Mouse (Mus musculus) layer of hippocampus, postnatal 14 days (tissue): Measurements from ENCODE around the gene Samd13. TPM values are rescaled to one million over a fixed set of nuclear protein-coding genes. Genes with fewer than 3 reads are reported as not detected.

Experiments
- DNase-seq, 2 experiments: peaks; one replicate each; pipeline ENCODE4 v3.0.0; 2021 to 2022; ENCODE audit warnings: low spot score in 2 of 2, mixed read lengths in 1 of 2
- long read RNA-seq, 2 experiments: library from polyadenylated mRNA; stranded (forward); transcript quantifications; one replicate each; pipeline ENCODE4 v2.0.0; 2021
- total RNA-seq, 2 experiments: library from RNA; stranded (reverse); gene quantifications; 2 replicates each; pipeline ENCODE4 v1.2.3; 2021

Gene Samd13
- not detected for total RNA-seq
- long read RNA-seq, experiment 1, result 0 reads
- long read RNA-seq, experiment 2, result 0 reads

- DNase-seq, result peak; percentile 37 to 41
Observed at GRCm38 (mm10) chr3:146684811-146685675, at the start of gene Samd13. Gene Samd13 (minus strand): TSS chr3:146685592.

DNA sequence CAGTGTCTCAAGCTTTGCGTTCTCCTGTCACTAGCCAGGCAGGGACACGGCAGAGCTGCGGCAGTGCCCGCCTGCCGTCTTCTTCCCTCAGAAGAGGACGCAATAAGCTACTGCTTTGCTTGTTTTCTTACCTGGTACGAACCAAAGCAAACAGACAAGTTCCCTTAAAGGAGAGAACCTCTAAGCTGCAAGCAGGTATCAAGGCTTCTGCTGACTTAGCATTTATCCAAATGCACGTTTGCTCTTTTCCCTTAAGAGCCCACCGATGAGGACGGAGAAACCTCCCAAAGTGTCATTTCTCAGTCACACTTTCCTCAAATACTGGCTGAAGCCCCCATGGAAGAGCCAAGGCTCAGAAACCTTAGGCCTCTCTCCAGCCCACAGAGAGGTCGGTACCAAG, 46.1 kb upstream of the Samd13 start:
- DNase-seq, result no peak

GRCm38 (mm10) chr3:146723037-146723436, 37.6 kb upstream of the Samd13 start:
- peak in 1 of 2 experiments; percentile 15 for DNase-seq

DNA sequence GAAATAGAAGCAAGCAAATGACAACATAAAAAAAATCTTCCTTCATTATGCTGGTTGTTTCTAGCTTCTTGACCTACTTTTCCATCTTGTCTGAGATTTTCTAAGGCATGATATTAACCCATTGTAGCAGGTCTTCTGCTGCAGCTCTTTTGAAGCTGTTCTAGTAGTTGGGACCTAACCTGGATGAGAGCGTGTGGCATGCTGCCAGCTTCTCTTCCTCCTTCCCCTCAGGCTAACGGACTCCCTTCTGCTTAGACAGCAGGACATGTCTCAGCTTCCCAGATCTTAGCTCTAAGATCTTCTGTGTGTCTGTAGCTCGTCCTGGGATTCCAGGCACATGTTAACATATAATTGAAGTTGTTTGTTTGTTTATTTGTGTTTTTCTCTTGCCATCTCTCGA, 34.3 kb upstream of the Samd13 start:
- DNase-seq, result no peak

DNA sequence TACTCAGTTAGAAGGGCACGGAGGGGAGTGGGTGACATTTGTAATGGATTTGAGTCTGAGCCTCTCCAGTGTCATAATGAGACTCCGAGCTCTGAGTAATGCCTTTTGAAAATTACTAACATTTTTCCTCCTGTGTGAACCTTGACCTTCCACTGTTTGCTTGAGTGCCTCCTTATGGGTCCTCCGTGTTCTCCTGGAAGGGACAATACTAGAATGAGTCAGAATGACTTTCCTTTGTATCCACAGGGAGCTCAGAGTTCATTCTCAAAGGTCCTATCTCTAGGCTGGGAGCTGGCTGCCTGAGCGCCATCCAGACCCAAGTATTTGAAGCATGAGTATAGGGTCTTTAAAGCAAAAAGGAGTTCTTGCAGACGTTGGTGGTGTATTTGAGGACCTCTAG, 32.9 kb upstream of the Samd13 start:
- DNase-seq, result no peak

GRCm38 (mm10) chr3:146712305-146712704, 26.9 kb upstream of the Samd13 start:
- no peak for DNase-seq

DNA sequence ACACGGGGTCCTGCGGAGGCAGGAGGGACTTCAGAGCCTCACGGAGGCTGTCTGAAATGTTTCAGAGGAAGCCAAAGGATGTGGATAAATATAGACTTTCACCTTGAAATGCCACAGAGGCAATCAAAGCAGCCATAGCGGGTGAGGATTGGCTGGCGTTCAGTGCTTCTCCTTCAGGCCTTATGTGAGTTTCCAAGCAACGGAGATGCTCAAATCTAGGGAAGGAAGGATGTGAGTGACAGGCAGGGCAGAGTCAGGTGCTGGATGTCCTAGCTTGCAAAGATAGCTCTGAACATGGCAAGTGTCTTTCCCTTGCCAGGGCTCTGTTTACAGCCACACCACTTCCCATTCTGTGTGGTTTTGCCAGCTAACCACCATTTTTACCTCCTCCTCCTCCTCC, 26.2 kb upstream of the Samd13 start:
- DNase-seq, result no peak

- DNase-seq, result no peak
Observed at GRCm38 (mm10) chr3:146711084-146711483, 25.7 kb upstream of the Samd13 start.

DNA sequence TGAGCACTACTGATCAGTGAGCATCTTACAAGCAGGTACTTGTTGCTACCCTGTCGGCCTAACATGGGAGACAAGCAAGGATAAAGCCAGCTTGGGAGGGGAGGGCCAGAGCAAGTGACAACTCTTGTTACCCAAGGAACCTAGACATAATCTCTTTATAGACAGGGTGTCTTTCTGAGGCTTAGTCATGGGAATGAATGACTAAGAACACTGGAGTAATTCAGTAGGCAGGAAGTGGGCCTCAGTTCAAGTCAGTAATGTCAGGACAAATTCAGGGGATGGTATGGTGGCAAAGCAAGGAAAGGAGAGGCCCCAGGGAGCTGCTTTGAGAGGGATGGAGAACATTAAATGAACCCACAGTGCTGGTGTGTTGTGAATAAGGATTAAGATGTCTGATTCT, 23.7 kb upstream of the Samd13 start:
- DNase-seq, result no peak

DNA sequence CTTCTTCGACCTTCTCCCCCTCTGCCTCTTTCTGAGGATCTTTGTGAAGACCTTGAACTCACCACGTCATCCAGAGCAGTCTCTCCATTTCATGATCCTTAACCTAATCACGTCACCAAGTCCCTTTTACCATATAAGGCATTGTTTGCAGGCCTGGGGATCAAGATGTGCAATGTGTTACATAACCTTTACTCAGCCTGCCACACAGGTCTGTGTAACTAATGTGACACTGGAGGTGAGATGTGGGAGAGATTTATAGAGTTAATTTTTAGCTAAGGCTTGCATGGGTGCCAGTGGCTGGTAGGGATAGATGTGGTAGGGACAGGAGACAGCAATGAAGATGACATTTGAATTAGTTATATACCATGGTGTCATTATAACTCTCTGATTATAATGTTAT, 23.0 kb upstream of the Samd13 start:
- no peak for DNase-seq

- DNase-seq, result no peak
Observed at GRCm38 (mm10) chr3:146704099-146704498, 18.7 kb upstream of the Samd13 start.

DNA sequence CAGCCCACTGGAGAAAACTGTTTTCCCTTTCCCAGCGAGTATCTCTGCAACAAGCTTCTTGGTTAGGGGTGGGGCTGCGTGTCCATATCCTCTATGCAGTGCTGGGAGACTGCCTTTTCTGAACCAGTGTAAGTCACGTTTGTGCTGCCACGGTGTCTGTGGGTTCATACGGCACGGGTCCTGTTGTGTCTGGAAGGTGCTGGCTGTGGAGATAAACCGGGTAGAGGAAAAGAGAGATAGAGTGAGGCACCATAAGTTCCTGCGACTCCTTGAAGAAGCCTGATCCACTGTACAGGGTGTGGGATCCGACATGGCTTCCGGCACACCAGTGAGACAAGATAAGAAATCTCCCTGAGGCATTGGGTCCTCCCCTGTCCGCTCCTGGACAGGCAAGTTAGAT, 14.7 kb upstream of the Samd13 start:
- DNase-seq, result no peak

DNA sequence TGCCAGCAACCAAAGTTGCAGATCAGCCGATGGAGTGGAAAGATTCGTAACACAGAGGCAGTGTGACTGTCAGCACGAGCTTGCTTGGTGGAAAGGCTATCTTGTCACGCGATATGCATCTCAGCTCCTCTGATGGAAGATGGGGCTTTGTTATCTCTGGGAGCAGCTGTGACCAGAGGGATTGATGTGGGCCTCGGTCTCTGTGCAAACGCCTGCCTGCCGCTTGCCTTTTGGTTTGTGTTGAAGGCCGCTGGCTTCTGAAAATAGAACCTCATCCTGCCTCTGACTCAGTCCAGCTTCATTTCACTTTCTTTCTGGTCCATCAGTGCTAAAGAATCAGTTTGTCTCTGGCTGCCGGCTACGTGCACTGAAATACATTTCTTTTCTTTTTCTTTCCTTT, 13.6 kb upstream of the Samd13 start:
- DNase-seq, result no peak

DNA sequence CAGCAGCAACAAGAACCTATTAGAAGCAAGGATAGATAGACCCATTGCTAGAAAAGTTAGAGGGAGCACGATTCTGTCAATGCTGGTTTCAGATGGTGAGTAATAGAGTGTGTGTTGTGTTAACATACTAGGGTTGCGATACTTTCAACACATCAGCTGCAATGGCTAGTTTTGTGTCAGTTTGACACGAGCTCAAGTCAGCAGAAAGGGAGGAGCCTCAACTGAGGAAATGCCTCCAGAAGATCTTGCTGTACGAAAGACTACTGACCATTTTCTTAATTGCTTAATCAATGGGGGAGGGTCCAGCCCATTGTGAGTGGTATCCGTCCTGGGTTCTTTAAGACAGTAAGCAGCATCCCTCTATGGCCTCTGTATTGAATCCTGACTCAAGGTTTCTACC, 7.2 kb upstream of the Samd13 start:
- no peak for DNase-seq

- no peak for DNase-seq
Observed at GRCm38 (mm10) chr3:146687121-146687725, 1.8 kb upstream of the Samd13 start.

DNA sequence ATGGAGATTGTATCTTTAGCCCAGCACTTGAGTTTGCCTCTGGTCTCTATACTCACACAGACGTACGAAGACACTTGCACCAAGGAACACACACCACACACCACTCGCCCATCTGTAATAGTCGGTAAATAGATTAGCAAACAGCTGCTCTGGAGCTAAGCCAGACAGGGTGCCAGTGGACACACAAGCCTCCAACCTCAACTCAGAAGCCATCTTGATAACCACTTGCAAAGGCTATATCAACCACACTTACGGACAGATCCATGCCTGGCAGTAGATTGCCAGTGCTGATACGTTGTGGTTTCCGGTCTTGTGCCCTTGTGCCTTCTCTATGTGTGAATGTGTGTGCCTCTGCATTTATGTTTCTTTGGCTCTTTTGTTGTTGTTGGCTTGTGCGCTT, 1.0 kb upstream of the Samd13 start:
- no peak for DNase-seq

DNA sequence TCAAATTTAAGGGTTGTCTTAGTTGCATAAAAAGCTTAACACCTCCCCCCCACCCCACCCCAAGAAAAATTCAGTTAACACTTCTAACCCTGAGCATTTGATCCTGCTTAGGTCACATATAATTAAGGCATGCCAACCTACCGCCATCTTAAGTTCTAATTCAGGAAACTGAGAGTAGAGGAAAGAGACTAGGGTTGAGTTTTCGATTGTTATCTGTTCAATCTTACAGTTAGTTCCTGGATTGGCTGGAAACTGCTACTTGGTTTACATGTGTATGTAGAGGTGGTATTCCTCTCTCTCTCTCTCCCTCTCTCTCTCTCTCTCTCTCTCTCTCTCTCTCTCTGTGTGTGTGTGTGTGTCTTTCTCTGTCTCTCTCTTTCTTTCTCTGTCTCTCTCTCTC, 2.3 kb downstream of the Samd13 start:
- no peak for DNase-seq

- DNase-seq, result peak; percentile 60 to 79
Observed at GRCm38 (mm10) chr3:146682140-146682651, 3.2 kb downstream of the Samd13 start.

DNA sequence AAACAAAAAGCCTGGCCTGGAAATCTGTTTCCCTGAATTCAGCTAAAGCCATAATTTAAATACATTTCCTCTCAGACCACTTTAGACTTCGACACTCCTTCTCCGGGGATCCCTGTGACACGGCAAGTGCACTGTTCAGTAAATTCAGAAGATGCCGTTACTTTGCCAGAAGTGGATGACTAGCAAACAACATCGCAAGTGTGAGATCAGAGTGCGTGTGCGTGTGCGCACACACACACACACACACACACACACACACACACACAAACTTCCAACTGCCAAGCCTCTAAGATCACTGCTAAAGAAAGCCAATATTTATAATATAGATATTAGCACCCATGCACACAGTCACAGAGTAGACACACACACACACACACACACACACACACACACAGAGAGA, 3.7 kb downstream of the Samd13 start:
- no peak for DNase-seq

DNA sequence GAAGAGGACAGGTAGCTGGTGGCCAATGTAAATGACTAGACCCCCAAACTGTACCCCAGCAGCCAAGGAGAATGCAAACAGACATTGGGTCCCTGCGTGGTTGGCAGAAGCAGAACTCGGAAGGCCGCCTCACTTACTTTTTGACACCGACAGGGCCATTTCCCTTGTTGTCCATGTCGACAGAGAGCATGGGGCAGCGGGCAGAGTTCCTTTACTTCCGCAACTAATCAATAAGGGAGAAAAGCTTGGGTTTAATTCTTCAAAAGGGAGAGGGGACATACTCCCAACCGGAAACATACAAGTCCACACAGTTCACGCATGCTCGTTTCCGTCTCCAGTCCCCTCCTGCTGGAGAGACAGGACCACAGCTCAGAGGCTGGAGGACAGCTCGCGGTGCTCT, 4.8 kb downstream of the Samd13 start:
- DNase-seq, result no peak

DNA sequence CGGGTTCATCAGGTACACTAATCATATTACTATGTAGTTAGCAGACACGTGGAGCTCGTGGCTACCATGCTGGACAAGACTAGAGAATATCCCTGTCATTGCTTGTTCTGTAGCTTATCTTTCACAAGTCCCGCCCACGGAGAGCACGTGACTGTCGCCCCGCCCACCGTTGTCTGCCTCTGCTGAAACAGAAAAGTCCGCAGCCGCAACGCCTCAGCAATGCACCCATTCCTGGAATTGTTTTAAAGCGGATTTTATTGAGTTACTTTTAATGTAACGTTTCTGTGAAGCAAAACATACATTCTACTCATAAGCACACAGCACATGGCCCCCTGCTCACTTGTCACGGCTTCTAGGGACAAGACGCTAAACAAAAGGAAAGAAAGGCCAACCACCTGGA, 5.7 kb downstream of the Samd13 start:
- DNase-seq, result no peak

DNA sequence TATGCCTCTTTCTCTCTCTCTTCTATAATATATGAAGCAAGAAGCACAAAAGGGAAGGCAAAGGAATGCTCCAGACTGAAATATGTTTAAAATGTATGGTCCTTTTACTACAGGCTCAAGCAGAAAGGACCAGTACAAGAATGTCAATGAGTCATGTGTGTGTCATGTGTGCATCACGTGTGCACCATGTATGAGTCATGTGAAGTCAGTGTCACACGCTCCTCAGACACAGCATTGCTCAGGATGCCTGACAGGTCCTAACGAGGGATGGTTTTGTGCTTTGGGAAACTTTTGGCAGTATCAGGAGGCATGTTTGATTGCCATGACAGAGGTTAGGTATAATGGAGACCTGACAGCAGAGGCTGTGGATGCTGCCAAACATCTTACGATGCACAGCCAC, 9.2 kb downstream of the Samd13 start:
- no peak for DNase-seq

GRCm38 (mm10) chr3:146675101-146675500, 10.3 kb downstream of the Samd13 start:
- DNase-seq, result no peak
